8 mouse cellular contexts compared by ENCODE assay signal in the genomic region with DNA sequence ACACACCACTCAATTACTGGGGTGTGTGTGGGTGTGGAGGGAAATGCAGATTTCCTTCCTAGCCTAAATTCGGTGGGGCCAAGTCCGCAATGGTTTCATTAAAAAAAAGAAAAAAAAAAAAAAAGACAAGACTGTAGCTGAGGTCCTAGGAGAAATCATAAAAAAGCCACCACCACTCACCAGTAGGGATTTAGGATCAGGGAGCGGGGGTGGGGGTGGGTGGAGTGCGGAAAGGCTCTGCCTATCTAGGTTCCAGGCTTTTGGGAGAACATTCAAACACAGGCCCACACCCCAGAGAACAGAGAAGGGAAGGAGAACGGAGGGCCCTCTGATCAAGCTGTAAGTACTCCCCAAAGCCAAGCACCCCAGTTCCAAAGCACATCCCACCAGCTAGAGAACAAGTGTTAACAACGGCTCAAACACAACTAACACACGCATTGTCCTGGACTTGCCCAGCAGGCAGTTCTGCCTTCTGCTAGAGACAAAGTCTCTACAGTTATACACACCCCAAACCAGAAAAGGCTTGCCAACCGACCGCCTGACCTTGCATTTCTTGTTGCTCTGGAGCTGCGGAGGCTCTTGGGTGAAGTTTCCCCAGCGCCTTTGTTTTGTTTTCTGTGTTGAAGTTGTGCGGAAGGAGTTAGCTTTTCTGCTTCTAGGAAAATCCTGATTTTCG. TPM values are rescaled to one million over a fixed set of nuclear protein-coding genes. Genes with fewer than 3 reads are reported as not detected.
DNase-seq lines count a peak whose midpoint lies in the region; ATAC-seq lines count a peak whose summit lies in the region.

No protein-coding gene starts in this region.

- H3K4me3 ChIP-seq in forebrain, embryonic 16.5 days (replicated peaks; ENCODE audit: low read length): peak overlapping the region; percentile 59

- no peaks in the 10 kb centered on the region for H3K9me3 ChIP-seq in forebrain, embryonic 16.5 days (ENCODE audit: control insufficient read depth, low read length)

- peak overlapping the region; percentile 90 for H3K27ac ChIP-seq in forebrain, embryonic 16.5 days (ENCODE audit: low read length)

- peak overlapping the region; percentile 72 for H3K9ac ChIP-seq in forebrain, embryonic 16.5 days (replicated peaks; ENCODE audit: low read depth, low read length)

- peak; percentile 32 for DNase-seq in gastrocnemius, adult 18-20 months (ENCODE audit: low spot score)
- DNase-seq in gastrocnemius, postnatal 25 days: no peak
- peak; percentile 26 for DNase-seq in urinary bladder, postnatal 25 days (ENCODE audit: low spot score)
- no peak for DNase-seq in urinary bladder, postnatal 10 days (ENCODE audit: low spot score)
- peak; percentile 16 for DNase-seq in kidney, postnatal 14 days
- DNase-seq in T-cell, adult 2 months (ENCODE audit: low spot score): no peak

- ATAC-seq in forebrain, embryonic 16.5 days: peak; percentile 19
- ATAC-seq in megakaryocyte progenitor cell, adult 5-6 weeks (replicated peaks; ENCODE audit: poor library complexity): peak; percentile 9; the same call in 1 of the 2 replicates

- 1% methylated on average over 13 of the region's 13 CpGs for WGBS in forebrain, embryonic 16.5 days

- peaks cover 25% of the 10 kb centered on the region for H3K4me1 ChIP-seq in forebrain, embryonic 16.5 days (replicated peaks; ENCODE audit: control insufficient read depth, insufficient read depth, low read length)

- H3K36me3 ChIP-seq in forebrain, embryonic 16.5 days (ENCODE audit: control insufficient read depth, insufficient read depth): peaks cover 12% of the 10 kb centered on the region

- H3K4me2 ChIP-seq in forebrain, embryonic 16.5 days (ENCODE audit: low read length): peak overlapping the region; percentile 88

- H3K27me3 ChIP-seq in forebrain, embryonic 16.5 days (replicated peaks; ENCODE audit: control insufficient read depth, insufficient read depth, low read length): no peaks in the 10 kb centered on the region

RNA-seq across cellular contexts. Expression of gene Grk2, which starts 27.2 kb away (rescaled TPM):
- 10 to 100 TPM; 50.7 to 60.8 TPM for total RNA-seq in gastrocnemius, adult 18-20 months (2021)
- total RNA-seq in gastrocnemius, postnatal 25 days (2021): 10 to 100 TPM; 39.2 to 47.9 TPM
- 20.6 and 28.1 TPM in 2 replicates for polyA plus RNA-seq in forebrain, embryonic 16.5 days (2015; fragmentation: Nextera tagmentation; extraction: Ambion mirVana)
- 149 and 172 TPM in 2 replicates for total RNA-seq in megakaryocyte progenitor cell, adult 5-6 weeks (2015)
- total RNA-seq in megakaryocyte progenitor cell, adult 5-6 weeks (2017): 207 and 336 TPM in 2 replicates

RNA-seq across cellular contexts. Expression of gene Ankrd13d, which starts 50.3 kb away (rescaled TPM):
- under 1 TPM; 0.16 to 0.81 TPM for total RNA-seq in gastrocnemius, adult 18-20 months (2021)
- total RNA-seq in gastrocnemius, postnatal 25 days (2021): under 1 TPM; 0.33 to 0.64 TPM
- 24.0 and 38.6 TPM in 2 replicates for polyA plus RNA-seq in forebrain, embryonic 16.5 days (2015; fragmentation: Nextera tagmentation; extraction: Ambion mirVana)
- 1.7 and 3.8 TPM in 2 replicates for total RNA-seq in megakaryocyte progenitor cell, adult 5-6 weeks (2015)
- total RNA-seq in megakaryocyte progenitor cell, adult 5-6 weeks (2017): 1.9 and 5.7 TPM in 2 replicates

Comparison
In these comparisons a context has a peak if more than half of its experiments do, and no peak if none do; other contexts are left out.
1. DNase-seq: peak in gastrocnemius, adult 18-20 months (single experiment), urinary bladder, postnatal 25 days (single experiment) and kidney, postnatal 14 days (single experiment); none in gastrocnemius, postnatal 25 days (single experiment), urinary bladder, postnatal 10 days (single experiment) and T-cell, adult 2 months (single experiment).